Mouse (Mus musculus) 3T3-L1 (cell line): Measurements from ENCODE around the gene Card6.
"Not testable (repeated sequence)": the region's sequence is repeated elsewhere in the genome, so short reads cannot be mapped to it uniquely, and the experiment has no call there.

Source experiments
- DNase-seq: peaks from one replicate; pipeline ENCODE4 v3.0.0-alpha.2; 2015; ENCODE audit warnings: low read depth, low spot score

The Card6 gene

DNA sequence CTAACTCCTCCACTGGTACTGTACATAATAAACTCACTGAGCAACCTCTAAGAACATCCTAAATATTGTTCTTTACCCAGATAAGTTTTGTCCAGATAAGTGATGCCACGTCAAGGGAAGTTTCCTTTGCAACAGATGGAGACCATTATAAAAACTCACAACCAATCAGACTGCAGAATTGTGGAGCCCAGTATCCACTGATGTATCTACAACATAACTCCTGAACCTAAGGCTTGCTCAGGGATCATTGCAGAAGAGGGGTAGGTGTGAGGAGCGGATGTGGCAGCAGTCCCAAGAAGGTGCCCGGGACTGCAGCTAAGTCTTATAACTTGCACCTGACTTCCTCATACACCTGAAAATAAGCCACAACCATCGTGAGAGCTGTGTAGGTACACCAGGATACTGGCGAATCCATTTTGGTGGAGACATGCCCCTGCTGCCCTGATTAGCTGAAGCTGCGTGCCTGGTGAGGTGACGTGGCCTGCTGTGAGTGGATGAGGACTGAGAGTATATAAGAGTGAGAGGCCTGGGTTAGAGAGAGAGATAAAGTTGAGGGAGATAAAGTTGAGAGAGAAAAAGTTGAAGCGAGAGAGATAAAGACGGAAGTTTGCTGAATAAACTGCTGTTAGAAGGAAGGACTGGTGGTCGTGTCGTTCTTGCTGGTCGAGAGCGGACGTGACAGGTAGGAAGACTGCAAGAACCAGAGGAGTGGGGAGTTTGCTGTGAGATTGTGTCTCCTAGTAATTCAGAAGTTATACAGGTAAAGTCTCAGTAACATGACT is 22.7 kb upstream of the Card6 start:
- not testable (repeated sequence) for DNase-seq

DNA sequence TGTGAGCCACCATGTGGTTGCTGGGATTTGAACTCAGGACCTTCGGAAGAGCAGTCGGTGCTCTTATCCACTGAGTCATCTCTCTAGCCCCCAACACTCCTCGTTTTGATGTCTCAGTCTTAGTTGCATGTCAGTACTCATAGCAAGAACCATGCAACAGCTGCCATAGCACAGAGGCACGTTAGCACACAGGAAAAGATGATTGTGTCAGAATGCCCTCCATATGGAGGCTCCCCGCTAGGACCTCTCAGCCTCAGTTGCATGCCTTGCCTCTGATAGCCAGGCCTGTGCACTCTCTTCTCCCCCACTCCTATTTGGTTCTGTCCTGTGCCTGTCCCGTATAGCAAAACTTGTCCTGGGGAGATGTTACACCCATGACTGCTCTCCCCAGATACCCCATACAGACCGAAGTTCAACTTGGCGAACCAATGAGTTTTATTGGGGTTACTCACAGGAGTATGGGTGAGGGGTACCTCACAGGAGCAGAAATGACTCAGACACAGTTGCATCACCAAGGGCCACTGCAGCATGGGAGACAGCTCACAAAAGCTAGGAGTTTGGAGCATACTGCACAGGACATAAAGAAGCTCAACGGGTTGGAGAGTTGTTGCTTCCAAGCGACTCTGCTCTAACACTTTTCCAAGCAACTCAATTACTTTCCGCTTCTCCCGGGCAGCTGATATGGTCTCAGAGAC is 20.9 kb upstream of the Card6 start:
- no peak for DNase-seq

DNA sequence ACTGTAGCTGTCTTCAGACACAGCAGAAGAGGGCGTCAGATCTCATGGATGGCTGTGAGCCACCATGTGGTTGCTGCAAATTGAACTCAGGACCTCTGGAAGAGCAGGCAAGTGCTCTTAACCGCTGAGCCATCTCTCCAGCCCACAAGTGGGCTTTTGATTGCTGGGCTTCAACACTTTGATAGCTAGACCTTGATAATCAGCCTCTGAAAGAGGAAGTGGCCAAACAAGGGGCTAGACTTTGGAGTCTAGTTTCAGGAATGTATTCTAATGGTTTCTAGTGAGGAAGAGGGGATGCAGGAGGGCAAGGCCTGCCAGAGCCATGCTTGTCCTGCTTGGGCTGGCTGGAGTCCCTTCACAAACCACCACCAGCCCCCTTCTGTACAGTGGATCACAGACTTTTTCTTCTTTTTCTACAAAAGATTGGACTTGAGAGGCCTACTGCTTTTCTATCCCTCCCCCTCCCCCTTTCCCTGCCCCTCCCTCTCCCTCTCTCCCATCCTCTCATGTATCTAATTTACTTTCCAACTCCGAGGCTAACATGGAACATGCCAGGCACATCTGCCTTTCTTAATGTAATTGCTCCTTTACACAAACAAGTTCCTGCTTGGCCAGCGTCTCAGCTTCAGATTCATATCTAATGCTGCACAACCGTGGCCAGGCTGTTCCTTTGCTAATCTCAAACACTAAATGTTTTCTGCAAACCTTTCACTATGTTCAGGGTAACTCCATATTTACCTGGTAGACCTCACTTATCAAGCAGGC is 20.0 kb upstream of the Card6 start:
- no peak for DNase-seq

DNA sequence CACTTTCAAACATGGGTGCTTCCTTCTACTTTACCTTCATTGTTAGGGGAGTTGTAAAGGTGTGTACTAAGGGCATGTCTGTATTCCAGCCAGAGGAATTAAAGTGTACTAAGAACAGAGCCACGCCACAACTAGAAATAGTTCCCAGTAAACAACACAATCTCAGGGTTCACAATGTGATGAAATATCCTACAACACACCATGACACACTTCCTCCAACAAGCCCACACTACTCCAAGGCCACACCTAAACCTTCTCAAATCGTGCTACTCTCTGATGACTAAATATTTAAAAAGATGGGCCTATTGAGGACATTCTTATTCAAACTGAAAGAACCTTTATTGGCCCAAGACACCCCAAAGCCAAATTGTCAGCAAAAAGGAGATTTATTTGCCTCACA is 19.1 kb upstream of the Card6 start:
- DNase-seq, result no peak

DNA sequence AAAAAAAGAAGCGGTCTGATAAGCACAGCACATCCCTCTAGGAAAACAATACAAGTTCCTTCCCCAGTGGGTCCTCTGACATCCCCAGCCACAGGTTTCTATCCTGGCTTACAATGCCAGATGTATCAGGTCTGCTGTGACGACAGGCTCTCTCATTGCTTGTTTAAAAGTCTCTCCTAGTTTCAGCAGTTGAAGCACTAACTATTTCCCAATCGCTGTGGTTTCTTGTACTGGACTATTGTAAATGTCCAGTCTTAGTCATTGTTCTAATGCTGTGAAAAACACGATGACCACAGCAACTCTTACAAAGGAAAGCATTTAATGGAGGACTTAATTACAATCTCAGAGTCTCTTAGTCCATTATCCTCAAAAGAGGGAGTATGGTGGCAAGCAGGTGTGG is 18.1 kb upstream of the Card6 start:
- peak; percentile 85 for DNase-seq

DNA sequence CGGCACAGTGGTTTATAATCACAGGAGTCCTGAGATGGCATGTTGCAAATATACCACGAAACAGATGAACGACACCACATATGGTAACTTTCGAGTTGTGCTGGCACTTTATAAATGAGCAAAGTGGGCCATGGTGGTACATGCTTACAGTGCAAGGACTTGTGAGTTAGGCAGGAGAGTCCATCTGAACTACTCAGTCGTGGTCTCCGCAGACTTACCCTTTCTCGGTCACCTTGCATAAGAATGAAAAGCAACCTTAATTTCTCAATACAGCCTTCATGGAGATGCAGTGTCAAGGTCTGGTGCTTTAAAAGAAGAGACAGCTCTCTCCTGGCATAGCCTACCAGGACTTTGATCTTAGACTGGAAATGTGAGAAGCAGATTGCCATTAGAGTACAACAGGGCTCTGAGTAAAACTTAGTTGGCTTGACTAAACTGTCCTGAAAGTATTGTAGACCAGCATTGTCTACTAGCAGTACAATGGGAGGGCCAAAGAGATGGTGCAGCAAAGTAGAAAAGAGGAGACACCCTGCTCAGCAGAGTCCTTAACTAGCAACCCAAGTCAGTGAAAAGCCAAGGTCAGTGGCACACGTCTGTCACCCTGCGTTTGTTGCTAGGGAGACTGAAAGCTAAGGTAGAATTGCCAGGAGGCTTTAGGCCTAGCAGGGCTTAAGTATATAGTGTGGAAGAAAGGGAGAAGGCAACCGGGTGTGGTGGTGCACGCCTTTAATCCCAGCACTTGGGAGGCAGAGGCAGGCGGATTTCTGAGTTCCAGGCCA is 13.4 kb upstream of the Card6 start:
- DNase-seq, result no peak

DNA sequence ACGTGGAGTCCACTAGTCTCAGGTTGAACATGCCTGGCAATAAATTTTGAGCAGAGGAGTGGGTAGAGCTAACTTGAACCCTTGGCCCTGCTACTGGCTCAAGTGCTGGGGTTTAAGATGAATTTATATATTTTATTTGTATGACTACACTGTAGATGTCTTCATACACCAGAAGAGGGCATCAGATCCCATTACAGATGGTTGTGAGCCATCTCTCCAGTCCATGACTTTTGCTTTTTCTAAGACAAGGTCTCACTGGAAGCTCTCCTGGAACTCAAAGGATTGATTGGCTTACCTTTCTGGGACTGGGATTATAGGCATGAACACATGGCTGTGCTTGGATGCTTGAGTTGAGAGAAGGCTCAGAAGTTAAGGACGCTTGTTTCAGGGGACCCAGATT is 11.4 kb upstream of the Card6 start:
- peak; percentile 63 for DNase-seq

DNA sequence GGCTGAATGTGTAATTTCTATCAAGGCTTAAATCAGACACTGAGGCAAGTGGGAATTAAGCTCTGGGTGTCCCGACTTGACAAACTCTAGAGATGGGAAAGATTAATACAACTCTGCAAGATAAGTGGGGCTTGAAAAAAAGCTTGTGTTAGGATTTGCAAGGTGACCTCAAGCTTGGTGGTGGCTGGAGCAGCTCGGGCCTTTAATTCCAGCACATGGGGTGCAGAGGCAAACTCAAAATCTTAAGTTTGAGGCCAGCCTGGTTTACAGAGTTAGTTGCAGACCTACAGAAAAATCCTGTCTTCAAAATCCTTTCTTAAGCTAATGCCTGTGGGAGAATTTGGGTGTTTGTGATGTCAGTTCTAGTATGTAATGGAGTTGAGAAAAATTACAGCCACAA is 10.9 kb upstream of the Card6 start:
- no peak for DNase-seq

DNA sequence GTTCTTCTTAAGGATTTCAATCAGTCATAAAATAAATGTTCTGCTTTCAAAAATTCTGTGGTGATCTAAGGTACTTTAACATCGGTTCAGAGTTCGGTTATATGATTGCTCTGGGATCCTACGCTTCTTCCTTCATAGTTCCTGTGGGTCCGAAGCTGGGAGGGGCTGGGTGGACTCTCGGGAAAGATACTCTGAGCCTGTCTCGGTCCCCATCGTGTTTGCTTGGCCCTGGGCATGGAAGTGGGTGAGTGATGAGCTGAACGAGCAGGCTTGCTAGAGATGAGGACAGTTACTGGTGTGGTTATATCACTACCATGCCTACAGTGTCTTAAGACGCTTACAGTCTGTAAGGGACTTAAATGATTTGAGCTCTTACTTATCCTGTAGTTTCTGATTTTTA is 10.3 kb upstream of the Card6 start:
- no peak for DNase-seq

DNA sequence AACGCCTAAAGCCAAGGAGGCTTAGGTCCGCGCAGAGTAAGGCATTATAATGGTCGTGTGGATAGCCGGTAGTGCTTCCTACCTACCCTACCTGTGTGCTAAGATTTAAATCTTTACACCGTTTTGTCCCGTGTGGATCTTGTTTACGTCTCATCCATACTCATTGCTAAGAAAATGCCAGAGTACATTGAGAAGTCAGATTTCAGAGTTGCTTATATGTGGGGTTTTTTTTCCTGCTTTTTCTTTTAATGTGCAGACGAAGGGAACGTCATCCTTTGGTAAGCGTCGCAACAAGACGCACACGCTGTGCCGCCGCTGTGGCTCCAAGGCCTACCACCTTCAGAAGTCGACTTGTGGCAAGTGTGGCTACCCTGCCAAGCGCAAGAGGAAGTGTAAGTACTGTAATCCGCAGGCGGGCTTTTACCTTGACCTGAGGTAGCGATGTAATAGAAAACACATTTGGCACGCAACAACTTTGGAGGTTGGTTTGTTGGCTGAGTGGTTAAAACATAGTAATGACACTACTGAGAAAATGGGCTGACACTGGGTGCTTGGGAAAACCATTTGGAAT is 8.8 kb upstream of the Card6 start:
- DNase-seq, result peak; percentile 32

DNA sequence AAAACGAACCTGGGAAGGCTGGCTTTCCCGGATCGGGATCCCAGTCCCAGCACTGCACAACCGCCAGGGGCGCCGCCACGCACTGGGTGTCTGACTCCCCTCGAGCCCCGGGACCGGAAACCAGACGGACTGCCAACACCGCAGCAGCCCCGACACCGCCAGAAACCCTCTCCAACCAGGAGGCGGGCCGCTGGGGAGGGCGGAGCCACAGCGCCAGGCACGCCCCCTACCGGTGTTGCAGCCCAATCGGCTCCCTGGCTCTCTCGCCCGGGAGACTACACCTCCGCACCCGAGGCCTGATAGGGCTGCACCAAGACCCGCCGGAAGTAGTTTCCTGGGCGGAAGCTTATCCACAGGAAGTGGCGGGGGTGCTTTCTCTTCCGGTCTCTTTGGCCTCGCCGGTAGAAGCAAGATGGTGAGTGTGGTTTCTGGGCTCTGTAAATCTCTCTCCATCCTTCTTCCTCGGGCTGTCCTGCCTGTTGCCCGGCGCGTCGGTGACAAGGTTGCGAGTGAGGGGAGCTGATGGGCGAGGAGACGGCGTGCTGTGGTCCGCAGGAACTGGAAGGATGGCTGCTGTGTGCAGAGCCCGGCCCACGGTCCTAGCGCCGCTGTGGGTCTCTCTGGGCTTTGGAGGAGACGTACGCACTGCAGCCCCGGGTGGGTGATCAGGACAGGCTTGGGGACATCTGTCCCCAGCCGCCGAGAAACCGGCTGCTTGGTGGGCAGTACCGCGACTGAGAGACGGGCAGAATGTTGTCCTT is 8.1 kb upstream of the Card6 start, which contains the start of gene Rpl37:
Gene Rpl37 (plus strand): TSS at position 376 of the 761 bp plus-strand sequence.
- peak; percentile 98 for DNase-seq

DNA sequence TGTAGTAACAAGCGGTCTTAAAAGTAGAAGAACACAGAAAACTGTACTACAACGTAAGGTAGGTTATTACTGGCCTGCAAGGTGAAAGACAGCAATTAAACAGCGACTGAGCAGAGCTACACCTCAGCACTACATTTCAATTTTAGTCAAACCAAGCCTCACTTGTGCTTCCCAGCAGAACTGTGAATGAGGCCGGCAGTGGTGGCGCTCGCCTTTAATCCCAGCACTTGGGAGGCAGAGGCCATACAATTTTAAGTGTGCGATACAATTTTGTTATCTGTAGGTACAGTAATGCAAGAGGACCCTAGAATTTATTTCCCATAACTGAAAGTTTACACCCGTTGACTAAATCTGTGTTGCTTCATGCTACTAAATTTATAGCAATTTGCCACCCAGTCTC is 6.8 kb upstream of the Card6 start:
- DNase-seq, result no peak

DNA sequence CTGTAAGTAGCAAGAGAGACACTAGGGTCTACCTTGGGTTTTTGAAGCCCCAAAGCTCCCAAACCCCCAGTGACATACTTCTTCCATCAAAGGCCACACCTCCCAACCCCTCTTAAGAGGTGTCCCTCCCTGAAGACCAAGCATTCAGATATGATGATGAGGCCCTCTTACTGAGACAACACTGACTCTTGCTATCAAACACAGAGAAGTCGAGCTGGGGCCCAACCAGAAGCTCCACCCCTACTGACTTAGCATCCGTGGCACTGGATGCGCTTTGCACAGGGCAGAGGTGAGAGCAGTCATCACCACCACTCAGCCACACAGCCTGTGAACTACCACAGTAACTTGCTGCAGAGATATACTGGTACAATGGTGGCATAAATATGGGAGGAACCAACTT is 4.3 kb upstream of the Card6 start:
- no peak for DNase-seq

DNA sequence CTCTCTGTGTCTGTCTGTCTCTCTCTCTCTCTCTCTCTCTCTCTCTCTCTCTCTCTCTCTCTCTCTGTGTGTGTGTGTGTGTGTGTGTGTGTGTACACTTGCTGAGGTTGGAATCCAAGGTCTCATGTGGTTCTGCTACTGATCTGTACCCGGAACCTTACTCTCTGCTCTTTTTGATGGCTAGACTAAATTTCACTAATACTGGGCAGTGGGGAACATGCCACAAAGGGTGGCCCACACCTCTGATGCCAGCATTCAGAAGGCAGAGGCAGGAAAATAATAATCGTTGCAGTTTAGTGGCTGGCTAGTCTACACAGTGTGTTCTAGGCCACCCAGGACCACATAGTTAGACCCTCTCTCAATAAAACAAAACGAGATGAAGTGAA is 309 bp upstream of the Card6 start:
- DNase-seq, result no peak

DNA sequence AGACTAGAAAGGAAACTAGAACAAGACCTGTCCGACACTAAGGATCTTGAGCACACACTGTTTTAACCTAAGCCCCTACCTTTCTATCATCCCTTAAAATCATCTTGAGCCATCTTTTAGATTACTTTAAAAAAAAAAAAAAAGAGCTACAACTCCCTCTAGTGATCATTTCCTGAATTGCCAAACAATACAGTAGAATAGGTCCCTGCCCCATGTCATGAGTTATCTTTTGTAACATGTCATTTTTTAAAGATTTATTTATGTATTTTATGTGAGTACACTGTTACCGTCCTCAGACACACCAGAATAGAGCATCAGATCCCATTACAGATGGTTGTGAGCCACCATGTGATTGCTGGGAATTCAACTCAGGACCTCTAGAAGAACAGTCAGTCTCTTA is 2.0 kb downstream of the Card6 start:
- DNase-seq, result peak; percentile 75

DNA sequence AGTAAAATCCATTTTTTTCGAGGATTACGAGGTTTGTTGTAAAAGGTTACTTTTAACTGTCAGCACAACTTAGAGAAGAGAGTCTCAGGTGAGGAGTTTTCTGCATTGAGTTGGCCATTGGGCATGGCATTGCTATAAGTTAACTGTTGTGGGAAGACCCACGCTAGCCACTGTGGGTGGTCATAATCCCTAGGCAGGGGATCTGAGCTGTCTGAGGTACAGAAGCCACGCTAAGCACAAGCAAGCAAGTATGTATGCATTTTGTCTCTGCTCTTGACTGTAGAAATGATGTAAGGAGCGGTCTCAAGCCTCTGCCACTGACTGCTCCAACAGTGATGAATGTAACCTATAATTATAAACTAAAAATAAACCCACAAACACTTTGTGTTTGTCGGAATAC is 2.4 kb downstream of the Card6 start:
- no peak for DNase-seq

DNA sequence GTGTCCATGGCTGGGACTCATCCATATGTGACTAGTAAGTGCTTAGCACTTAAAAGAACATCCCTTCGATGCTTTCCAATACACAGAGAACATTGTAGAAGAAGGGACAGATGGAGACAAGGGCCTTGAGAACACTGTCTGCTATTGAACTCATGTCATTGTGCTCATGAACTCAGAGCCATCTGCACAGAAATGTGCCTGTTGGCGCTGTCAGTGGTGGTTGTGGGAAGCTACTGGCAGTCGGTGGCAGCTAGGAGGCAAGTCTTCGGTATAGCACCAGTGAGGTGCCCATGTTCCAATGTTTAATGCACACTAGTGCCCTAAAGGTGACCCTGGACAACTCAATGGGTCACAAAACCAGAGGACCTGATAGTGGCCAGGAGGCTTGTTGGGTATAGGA is 6.0 kb downstream of the Card6 start:
- DNase-seq, result no peak

DNA sequence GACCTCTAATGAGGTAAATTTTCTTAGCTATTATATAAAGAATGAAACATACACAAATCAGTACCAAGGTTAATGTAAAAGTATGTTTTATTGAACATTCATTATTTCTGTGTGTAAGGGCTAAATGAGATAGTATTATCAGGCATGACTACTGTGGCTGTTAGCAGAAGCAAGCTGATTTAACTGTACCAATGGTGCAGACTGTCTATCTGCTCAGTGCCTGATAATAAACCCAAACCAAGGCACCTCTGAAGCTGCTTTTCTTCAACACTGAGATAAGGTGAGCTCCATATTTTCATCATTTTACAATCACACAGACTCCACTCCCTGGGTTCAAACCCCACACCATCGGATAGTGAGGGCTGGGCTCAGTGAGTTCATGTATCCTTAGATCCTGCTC is 11.0 kb downstream of the Card6 start:
- DNase-seq, result no peak

DNA sequence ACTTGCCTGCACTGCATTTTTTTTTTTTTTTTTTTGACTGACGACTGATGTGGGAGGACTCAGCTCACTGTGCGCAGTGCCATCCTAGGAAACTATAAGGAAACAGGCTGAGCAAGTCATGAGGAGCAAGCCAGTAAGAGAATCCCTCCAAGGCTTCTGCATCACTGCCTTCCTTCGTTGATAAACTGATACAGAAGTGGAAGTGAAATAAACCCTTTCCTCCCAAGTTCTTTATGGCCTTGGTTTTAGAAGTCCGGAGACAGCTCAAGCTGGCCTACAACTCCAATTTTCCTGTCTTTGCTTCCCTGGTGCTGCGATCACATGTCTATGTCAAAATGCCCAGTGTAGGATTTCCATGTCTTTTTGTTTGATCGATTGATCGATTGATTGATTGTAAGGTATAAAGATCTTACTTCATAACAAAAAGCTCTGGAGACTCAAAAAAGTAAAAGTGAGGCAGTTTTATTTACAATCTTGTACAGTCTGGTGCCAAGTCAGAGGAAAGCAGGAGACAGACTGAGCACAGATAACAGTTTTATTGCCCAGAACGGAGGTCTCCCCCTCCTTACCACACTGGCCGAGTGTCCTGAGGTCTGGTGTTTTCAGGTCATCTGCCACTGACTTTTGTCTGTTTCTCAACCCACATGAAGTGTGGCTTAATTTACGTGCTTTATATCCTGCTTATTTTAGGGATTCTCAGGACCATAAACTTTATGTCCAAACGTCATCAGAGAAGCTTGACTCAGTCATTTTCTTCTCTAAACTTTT is 12.6 kb downstream of the Card6 start:
- no peak for DNase-seq

DNA sequence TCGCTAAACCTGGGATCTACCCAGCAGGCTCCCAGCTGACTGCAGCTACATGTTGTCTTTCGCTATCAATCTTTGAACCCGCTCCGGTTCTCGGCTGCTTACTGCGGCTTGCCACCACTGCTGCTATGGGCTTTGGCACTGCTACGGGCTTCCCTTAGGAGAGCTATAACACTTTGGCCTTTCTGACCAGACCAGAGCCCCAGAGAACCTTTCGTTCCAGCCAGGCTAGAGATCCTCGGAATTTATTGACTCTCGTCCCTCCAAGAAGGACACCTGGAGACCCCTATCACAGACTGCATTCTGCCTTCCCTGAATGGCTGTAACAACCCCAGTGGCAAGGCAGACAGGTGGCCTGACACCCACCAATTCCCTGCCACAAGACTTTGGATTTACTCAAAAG is 18.2 kb downstream of the Card6 start:
- DNase-seq, result no peak
